Mouse (Mus musculus): ENCODE measurements at regions not wholly inside any gene's neighbourhood (a gene's known extent, or its start where the extent isn't known, plus 50 kb on each side); places are given as distances from the start of the nearest gene placed in this dataset.

DNA sequence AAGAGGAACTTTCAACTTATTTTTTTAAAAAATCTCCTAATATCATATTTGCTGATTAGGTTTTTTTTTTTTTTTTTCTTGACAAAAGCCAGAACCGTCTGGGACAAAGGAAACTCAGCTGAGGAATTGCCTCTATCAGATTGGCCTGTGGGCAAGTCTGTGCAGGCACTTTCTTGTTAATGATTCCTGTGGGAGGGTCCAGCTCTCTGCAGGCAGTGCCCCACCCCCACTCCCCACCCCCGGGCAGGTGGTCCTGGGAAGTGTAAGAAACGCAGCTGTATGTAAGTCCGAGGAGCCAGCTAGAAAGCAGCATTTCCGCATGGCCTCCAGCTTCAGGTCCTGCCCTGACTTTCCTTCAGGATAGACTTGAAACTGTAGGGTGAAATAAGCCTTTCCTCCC is 377.7 kb downstream of the Sox2 start:
- DNase-seq, result no peak

DNA sequence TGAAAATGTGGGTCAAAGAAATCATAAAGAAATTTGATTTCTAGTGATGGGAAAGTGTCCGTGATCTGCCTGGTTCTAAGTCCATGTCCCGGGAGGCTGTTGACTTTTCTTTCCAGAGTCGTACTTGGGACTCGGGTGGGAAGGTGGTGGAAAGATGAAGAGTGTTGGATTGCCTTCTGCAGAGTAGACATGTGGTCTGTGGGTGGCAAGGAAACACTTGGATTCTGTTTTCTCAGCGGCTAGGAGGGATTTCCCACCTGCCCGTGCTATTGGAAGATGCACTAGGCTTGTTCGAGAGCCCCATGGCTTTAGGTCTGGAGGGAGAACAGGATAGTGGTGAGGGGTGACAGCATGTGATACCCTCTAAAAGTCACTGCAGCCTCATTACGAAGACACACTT is 379.7 kb downstream of the Sox2 start:
- DNase-seq, result no peak

DNA sequence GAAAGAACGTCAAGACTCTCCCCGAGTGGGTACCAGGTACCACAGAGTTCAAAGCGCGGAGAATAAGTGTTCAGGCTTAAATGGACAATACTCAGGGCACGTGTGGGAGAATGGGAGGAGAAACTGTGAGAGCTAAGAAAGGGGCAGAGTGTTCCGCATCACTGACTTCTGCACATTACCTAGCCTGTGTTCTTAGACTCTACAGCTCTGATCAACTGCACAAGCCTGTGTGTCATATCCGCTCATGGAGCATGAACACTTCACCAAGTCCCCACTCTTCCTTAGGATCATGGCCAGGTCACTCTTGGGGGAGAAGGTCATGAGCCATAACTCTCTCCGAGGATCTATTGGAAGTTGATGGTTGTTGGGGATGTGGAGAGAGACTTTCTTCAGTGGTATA is 383.4 kb downstream of the Sox2 start:
- no peak for DNase-seq

DNA sequence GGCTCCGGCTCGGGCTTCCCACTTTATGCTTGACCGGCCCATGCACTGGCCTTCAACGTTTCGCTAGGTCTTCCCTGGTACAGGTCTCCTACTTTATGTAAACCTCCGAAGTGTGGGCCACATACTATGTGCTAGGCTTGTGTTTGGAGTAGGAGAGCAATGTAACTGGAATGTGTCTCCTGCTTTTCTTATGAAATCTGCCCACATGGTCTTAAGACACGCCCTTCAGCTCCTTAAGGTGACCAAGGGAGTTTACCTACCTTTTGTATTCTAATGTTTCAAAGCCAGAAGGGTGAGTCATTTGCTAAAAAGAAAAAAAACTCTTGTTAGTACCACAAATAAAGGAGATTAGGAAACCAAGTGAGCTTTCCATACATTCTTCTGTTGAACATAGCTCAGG is 385.0 kb downstream of the Sox2 start:
- DNase-seq, result no peak

DNA sequence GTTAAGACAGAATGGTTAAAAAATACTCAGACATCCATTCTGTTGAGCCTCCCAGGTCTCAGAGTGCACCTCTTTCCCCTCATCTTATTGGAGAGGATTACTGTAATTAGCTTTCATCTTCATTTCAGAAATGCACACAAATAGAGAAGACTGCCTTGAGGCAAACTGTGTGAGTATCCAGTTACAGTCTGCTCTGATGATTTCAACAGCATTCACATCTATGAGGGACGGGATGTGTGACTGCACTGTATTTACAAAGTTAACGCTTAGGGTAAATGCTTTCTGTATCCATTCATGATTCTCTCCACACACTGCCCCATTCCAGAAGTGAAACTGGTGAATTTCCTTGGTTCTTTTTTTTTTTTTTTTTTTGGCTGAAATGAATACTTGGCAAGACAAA is 393.5 kb downstream of the Sox2 start:
- DNase-seq, result no peak

DNA sequence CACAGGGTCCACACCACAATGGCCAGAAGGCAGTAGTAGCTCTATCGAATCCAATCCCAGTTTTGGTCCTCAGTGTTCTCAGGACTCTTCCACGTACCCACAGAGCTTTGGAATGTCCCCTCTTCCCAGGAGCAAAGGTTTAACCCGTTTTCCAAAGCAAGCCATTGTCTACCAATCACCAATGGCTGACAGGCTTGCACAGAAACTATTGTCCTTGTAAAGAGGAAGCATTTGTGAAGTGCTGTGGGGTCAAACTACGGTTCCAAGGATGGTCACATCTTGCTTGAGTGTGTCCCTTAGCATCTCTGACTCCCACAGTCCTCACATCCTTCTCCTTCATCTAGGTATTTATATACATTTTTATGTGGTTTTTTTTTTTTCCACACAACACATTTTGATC is 409.2 kb downstream of the Sox2 start:
- no peak for DNase-seq

DNA sequence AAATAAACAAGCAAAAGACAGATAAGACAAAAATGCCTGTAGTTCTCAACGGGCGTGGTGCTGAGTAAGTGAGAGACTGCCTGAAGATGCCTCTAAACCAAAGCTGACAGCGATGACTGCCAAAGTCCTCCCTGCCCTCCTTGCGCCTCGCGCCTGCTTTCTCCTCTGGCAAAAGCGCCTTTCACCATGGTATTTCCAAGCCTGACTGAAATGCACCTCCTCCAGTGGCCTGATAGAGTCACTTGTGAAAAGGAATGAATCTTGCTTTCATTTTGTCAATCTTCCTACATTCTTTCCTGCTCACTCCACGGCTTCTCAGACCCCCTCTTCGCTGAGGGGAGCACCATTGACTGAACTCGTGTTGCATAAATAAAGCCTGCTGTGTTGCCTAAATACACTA is 409.8 kb downstream of the Sox2 start:
- DNase-seq, result no peak

DNA sequence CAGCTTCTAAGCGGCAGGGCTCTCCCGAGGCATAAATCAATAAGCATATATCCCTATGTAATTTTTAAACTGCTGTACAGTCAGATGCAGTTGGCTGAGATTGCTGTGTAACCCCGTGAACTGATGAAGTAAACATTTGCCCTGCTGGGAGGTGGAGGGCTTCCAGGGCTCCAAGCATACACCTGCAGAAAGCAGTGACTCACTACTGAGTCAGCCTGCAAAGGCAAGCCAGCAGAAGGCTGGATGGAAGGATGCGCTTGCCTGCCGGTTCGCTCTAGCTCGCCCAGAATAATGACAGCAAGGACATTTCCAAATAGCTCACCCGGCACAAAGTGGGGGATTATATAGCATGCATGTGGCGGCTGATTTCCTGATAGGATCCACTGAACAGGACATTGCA is 416.6 kb downstream of the Sox2 start:
- no peak for DNase-seq

DNA sequence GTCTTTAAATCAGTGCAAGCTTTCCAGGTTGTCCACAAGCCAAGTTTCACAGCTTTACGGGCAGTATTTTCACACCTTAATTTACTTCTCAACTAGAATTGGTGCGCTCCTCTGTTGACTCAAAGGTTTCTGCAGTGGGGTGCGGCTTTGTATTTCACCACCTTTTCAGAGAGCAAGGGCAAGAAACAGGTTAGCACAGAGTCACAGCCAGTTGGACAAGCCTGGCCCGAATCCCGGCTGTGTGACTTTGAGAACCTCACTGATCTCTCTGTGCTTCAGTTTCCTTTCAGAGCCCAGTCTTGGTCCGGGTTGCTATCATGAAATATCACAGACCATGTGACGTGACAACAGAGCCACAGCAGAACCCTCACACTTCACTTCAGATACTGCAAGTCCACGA is 418.4 kb downstream of the Sox2 start:
- no peak for DNase-seq

DNA sequence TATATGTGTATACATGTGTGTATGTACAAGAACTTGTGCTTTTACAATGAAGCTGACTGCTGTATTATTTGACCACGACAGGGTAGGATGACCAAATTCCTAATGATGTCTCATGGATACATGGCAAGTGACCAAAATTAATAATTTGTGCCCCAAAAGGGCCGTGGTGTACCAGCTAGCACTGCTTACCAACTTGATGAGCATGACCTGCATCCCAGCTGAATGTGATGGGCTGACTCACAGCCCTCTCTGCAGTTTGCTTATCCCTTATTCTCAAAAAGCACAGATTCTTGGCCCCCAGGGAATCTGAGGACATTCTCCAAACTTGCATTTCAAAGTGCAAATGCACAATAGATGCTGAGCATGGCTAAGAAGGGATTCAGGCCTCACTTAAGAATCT is 420.8 kb downstream of the Sox2 start:
- DNase-seq, result no peak

DNA sequence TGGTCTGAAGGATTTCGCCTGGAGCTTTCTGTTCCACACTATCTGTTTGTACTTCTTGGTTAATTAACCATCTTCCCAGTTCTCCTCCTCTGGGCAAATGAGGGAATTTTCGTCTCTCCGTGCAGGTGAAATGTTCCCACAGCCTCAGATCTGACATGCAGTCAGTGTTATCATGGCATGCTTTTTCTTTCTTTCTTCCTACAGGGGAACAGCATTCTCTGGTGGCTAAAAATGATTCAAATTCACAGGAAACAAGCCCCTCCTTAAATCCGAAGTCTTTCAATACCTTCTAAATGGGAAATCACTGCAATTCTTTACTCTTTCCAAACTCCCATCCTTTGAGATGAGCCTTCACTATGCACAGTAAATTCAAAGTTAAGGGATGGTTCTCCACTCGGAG is 429.7 kb downstream of the Sox2 start:
- no peak for DNase-seq

DNA sequence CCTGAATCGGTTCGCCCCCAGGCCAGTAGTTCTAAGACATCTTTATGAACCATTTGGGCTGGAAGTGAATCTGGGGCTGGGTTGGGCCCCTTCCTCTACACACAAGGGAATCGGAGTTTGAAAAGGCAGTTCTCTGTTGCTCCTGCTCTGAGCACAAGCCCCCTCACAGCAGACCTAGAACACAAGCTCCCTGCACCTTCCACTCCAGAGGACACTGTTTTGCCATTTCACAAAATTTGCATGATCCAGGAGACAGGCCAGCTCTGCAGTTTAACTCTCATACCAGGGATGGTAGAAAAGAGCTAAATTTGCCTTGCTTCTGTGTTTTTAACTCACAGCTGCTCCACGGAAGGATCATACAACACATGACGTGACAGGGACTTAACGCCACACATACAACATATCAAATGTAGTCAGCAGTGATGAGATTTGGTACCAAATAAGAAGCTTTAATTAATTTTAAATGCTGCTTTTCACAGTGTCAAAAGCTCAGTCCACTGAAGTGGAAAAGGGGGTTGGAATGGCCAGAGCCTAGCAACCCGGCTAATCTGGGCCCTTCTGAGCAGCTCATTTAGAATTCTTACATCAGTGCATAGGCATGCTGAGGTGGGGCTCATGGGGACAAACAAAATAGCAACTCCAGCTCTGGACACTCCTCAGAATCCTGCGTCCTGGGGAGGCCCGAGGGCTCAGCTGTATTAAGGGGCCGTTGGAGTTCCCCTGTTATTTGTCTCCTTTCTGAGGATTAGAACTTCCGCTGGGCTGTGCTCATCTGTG is 434.1 kb downstream of the Sox2 start:
- no peak for DNase-seq

DNA sequence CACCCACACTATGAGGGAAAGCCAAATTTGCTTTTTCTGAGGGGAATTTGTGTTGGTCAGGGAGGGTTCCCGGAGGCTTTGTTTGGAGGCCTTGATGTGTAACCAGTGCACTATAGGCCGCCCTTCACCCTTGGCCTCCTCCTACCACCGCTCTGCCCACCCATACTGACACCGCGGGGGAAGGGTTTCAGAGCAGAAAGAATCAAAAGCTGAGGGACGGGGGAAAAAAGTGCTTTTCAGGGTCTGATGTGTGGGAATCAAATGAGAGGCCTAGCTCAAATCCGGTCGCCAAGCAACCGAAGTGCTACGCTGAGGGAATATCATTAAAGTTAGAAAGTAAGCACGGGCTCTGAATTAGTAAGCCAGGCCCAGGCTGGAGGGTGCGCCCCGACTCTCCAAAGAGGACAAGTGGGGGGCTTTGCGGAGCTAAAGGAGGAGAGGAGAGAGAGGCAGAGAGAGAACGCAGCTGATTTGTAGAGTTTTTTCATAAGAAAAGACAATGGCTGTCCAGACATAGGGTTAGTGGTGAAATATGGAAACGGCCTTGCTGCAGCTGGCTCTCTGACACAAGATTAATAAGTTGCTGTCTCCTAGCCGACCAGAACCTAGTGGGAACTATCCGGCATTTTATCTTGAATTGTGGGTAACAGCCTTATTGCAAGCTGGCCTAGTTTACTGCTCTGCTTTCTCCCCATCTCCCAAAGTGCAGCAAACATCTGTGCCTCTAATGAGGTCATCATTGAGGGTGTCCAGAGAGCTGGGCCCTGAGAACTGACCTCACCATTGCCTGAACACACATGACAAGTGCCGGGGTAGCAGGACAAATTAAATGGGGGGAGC is 438.3 kb downstream of the Sox2 start:
- no peak for DNase-seq

DNA sequence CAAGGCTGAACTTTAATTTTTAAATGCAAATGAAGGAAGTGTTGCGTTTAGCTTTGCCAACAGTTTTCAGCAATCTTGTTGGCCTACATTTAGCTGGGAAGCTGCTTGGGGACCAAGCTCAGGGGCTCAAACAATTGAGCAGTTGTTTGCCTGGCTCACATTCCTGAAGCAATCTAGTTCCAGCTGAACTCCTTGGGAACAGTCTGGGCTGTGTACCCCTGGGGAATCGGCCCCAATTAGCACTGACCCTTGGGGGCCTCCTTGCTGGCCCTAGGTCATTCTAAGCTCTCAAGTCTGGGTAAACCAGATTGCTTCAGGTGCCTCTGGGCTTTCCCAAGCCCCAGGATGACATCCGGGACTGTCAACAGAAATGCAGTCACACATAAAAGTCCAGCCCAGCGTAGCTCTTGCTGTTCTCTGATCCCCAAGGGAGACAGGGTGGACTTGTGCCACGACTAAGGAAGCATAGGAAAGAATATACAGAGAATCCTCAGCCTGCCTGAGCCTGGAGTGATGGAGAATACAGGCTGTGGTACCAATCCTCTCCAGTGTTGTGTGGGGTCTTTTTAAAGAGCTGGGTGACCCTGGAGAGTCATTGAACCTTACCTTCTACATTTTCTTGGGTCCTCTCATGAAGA is 440.4 kb downstream of the Sox2 start:
- DNase-seq, result no peak

DNA sequence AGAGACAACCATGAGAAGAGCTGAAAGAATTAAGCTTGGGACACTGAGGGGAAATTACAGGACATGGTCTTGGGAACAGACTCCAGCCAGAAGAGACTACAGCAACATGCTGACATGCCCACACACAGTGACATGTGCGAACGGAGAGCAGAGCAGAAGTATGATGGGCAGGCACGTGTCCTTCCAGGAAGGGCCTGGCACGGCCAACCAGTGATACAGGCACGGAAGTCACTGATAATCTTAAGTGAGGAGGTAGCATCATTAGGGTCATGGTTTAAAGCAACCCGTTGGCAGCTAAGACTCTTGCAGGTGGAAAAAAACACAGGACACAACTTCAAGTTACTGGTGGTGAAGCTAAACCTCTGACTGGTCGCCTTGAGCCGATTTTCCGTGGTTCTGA is 442.8 kb downstream of the Sox2 start:
- DNase-seq, result no peak

DNA sequence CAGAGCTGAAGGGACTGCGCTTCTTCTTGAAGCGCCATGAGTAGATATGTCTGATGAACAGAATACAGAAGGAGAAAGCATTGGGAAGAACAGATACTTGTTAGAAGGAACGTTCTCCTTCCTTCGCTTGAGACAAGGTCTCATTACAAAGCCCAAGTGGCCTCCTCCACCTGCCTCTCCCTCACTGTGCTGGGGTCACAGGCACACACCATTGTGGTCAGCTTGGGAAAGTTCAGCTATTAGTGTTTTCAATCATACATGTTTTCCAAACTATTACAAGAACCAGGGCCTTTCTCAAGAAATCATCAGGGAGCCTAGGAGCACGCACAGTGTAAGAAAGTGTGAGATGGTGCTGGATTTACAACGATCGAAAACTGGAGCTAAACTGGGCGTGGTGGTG is 445.0 kb downstream of the Sox2 start:
- DNase-seq, result no peak

DNA sequence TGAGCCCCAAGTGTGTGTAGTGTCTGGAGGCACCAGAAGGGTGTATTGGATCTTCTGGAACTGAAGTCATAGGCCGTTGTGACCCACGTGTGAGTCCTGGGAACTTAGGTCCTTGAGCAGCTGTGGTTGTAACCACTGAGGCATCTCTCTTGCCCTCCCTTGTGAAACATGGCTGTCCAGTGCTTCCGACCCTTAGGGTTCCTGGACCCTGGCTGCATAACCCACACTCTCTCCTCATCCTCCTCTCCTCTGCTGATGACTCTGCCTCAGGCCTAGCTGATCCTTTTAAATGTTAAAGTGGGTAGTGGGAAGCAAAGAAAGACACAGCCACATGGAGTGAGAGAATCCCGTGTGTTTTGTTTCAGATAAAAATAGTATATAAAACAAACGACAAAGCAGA is 446.2 kb downstream of the Sox2 start:
- DNase-seq, result no peak

DNA sequence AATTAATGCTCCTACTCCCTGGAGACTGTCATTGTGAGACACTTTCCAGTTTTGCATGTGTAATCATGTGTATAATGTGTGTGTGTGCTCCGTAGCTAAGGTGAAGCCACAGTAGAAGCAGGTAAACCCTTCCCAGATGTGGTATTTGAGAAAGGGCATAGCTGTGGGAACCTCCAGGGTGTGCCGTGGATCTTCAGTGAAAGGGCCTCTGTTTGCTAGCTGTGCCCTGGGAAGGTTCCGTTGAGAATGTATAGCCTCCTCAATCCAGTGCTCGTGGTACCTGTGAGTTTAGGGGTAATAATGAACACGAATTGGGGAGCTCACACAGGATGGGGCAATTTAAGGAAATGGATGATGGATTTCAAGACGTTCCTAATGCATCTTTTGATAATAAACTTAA is 447.6 kb downstream of the Sox2 start:
- no peak for DNase-seq

DNA sequence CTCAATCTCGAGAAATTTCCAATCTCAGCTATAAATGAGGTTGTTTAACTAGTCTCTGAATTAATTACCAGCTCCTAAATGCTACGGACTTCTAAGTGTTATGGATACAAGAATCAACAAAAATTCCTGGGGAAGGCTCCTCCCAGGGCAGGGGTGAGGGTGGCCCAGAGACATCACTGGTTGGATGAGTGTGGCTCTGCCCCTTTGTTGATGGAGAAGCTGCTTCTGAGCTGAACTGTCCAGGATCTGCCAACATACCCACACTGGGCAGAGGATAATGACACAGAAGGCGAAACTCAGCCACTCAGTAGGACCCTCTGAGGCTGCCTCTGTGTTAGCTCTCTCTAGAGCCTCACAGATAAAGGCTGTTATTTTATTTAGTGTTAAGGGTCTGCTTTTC is 449.0 kb downstream of the Sox2 start:
- no peak for DNase-seq

DNA sequence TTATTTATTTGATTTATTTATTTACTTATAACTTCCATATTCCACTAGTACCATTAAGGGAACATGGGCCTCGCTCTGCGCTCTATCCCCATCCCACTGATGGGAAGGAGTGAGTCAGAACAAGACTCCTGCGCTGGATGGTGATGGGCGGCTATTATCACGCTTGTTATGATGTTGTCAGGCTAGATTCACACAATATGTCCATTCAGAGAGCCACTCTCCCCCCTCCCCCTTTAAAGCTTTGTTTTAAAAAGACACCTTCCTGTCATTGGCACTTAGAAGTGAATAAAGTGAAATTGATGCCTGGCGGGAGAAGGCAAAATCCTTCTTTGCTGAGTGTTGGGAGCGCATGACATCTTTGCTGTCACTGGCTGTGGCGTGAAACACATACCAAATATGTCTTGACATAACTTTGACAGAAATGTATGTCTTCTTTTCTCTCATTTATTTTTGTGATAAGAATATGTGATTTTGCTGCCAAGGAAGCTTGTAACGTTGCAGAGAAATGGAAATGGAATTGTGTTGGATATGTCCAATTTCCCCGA is 449.7 kb downstream of the Sox2 start:
- no peak for DNase-seq

DNA sequence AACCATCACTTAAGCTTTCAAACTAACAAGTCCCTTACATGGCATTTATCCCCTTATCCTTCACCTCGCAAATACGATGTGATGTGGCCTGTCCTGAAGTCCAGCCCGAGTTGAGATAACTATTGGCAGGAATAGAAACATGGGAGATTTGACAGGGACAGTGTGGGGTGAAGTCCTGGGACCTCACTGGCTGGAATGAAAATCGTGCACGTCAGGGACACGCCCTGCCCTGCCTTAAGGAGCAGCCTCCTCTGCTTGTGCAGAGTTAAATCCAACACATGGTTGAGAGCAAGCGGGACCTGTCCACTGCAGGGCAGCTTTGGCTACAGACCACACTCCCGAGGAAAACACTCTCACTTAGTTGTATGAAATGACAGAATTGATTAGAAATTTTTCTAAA is 451.1 kb downstream of the Sox2 start:
- DNase-seq, result no peak

DNA sequence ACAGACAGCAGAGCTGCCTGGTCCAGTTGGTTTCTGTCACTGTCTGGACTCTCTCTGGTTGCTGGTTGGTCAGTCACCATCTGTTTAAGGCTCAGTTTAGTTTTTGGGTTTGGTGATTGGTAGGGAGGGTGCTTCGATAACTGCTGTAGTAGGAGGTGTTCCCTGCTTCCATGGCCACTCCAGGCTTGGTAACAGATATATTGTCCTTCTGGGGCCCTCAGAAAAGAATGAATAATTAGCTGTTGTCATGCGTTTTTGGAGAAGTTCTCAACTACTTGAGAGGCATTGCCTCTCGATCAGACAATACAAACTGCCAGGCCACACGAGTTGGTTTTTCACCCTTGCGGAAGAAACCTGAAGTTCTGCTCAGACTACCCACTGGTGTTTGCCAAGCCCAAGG is 451.7 kb downstream of the Sox2 start:
- DNase-seq, result no peak

DNA sequence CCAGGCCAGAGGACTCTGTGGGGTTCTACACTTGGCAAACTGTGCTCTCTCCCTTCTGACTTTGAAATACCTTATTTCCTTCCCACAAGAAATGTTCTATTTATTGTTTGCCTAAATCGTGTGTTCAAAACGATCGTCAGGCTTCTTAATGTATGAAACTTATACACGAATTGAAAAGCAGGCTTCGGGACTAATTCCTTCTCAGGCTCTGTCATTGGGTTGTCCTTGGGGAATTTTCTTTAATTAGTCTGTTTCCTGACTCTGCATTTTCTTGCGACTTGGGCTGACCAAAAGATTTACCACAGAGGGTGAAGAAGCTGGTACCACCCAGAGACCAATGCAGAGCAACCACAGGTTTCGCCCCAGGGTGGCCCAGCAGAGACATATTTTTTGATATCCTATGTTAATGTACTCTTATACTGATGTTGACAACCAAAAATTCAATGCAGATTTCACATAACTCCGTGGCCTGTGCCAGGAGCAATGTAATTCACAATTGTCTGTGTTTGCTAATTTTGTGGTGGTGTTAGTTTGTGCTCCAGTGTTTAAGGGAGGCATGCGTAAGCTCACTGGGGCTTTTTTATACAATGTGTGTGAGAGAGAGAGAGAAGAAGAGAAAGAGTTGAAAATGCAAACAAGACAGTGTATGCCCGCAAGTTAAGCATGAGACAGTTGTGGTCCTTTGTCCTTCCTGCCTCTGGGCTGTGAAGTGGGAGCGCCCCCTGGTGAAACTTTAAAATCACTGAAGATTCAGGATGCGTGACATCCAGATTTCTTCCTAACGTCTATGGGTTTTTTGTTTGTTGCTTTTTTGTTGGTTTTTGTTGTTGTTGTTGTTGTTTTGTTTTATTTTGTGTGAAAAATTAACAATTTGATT is 452.7 kb downstream of the Sox2 start:
- DNase-seq, result peak in 1 of 2 experiments; percentile 57
